Mouse (Mus musculus) embryo, embryonic 9.5 days (tissue): ENCODE results near the gene Btbd3.

Experiments used
- DNase-seq: peaks from one replicate; pipeline ENCODE4 v3.0.0-alpha.2; 2017; ENCODE audit errors: extremely low spot score

Gene Btbd3

DNA sequence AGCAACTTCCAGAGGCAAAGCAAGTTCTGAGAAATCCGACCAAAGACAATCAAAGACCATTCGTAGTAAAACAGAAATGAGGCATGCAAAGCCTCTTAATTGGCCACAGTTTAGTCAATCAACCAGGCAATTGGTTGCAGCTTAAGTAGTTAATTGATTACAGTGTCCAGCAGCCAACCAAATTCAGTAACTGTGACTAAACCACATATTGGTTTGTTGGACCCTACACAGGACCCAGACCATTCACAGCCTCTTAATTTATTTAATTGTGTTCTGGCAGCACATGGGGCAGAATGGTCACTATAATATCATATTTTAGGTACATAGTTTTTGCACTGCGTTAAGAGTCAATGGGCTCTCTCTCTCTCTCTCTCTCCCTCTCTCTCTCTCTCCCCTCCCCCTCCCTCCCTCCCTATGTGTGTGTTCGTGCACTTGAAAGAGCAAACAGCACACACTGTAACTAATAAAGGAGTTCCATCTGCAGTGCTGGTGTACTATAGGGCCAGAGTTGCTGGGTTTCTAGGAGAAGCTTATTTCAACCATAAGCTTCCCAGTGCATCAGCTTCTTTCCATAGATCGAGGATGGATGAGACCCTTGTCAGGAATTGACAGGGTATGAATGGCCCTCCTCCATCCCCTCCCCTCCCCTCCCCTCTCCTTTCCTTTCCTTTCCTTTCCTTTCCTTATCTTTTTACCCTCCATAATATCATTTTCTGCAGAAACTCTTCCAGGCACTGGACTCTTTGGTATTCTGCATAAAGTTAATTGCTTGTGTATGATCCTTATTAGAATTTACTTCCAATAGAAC is 275.0 kb downstream of the Btbd3 start:
- DNase-seq, result no peak

DNA sequence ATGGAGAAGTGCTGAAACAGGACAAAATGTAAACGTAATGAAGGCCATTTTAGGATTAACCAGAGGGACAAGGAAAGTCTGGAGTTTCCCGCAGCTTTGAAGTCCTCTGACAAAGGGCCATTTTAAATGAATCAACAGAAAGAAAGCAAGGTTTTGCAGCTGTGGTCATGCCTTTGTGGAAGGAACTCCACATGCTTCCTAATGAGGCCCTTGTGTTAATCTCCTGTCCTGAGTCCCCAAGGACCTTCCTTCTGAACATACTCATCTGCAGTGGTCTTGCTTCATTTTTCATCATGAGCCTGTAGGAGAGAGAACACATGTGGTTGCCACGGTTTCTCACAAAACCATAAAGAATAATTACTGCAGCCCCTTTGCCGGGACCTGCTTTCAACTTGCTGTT is 275.6 kb downstream of the Btbd3 start:
- DNase-seq, result no peak

DNA sequence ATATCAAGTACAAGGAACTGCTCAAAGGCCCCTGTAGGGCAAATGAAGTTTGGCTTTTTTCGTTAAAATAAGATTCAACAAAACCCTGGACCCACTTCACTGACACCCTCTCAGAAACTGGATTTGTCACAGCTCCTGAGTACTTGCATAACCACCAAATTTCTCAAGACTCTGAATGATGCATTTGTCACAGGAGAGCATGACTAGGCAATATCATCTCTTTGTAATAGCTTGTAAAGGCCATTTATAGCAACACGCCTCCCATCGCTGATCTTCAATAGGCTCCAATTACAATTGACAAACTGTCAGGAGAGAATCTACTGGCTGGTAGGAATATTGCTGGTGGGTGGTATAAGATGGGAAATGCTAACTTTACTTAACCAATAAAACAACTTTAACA is 283.3 kb downstream of the Btbd3 start:
- DNase-seq, result no peak

DNA sequence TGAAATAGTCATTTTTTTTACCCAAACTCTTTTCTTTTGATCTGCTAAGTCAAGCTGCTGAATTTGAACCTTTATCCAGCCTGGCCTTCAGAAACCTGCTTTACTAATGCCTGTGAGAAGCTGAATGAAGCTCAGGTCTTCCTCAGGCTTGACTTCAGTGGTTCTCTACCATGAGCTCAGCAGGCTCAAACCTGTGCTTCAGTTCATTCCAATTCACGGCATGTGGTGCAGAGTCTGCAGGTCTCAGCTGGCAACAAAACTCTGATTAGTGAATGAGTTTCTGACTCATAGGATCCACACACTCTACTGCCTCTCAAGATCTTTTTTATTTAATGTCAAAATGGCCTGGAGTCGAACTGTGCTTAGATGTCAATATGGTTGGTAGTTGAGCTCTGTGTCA is 292.6 kb downstream of the Btbd3 start:
- DNase-seq, result no peak

DNA sequence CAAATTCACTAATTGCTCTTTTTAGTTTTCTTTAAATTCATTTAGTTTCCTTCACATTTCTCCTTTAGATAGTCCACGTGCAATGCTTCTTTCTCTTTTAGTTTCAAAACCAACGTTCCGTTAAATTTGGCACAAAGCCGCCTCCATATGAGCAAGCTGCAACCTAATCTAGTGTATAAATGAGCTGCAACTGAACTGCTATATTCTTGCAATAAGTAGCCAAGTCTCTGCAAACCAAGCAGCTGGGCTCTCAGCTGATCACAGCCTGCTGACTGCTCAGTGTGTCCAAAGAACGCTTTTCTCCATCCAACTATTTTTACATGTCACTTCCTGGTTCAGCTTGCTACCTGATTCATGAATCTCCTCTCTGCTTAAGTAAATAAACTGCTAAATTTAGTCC is 295.2 kb downstream of the Btbd3 start:
- no peak for DNase-seq

DNA sequence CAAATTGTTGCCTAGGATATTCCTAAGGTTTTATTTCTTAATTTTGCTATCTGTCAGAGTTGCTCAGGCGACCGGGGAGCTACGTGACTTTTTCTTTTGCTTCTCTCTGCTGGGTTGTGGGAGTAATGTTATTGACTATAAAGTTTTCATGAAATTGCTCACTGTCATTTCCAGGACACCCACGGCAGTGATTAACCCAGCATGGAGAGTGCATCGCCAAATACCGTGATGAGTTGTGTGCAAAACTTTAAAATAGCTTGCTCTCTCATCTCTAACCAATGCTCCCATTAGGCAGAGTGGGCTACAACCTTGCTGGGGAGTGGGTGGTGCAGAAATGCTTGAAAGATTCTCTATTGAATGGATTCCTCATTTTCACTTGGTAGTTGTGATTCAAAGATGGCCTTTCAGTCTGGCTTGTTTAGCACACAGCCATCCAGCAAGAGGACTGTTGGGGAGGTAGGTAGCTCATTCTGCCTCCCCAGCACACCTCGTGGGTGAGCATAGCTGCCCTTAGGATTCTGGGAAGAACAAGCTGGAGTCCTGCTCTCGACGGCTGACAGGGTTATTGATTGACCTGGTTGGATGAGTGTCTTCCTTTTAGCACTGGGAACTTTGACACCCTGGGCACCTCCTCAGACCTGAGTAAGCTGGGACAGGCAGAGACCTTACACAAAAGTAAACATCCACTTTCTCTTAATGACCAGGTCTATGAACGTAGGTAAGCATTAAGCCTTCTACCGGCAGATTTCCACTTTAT is 298.9 kb downstream of the Btbd3 start:
- DNase-seq, result no peak

DNA sequence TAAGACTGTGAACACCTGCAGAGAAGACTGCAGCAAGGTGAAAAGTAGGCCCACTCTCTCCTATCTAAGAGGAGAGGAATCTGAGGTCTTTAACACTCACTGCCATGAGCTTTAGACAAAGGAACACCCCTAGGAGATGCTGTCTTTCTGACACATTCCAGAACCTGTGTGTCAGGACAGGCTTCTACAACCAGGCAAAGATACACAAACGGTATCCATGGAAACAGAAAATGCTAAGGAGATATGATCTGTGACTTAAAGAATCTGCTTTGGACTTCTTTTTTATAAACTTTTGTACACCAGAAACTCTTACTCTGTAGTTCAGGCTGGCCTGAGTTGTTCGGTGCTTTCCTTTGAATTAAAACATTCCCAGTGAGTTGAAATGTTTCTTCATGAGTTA is 329.6 kb downstream of the Btbd3 start:
- DNase-seq, result no peak

DNA sequence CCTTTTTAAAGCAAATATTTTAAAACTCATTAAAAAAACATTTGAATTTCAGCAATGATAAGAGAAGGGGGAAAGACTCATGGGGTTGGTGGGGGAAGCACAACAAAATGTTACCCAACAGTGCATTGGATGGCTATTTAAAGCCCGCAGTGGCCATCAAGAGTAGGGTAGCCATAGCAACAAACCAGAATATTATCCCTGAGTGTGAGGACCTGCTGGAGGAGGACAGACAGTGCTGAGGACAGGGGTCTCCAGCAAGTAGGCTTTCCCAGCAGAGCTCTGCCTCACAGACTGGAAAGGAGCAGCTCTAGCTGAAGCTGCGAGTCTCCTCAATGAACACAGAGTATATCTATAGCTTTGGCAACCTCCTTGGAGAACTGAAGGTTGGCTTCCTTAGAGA is 331.0 kb downstream of the Btbd3 start:
- DNase-seq, result no peak

DNA sequence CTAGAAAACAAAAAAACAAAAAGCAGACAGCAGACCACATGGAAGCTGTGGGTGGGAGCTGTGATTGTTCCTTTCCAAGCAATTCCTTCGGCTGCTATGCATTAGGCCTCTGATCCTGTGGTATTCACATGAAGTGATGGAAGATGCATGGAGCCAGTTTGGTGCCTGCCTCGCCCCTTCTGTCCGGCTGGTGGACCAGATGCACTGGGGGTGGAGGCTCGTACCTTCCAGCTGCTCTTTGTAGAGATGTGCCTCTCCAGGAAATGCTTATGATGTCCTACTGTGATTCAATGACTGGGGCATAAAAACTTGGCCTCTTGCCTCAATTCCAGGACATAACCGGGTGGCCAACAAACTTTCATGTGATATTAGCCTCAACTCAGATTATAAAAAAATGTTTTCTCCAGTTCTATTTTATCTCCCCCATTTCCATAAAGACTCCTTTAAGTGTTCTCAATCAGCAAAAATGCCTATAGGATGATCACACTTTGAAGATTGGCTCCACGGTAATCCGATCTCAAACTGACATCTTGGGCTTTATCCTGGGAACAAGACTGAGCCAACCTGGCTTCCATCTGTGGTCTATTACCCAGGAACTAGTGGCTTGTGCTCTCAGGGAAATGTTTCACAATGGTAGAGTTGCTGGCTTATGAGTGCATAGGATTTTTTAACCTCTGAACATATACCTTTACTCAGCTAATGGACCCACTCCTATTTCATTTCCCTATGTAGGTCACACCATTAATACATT is 331.6 kb downstream of the Btbd3 start:
- no peak for DNase-seq

DNA sequence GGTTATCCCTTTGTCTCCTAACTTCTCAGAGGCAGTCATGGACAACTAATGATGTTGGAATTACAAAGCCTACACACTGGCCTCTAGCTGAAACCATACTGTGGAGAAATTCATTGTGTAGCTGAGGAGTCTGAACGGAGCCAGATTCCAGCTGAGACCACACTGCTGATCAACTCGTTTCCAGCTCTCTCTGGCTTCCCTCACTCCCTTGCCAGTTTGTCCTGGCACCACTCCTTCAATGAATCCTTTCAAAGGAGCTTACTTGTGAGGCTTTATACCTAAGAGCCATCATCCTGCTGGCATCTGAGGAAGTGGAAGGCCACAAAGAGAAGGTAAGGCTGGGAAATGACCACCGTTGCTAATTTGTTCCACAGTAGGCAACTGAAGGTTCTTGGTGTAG is 332.7 kb downstream of the Btbd3 start:
- DNase-seq, result no peak

DNA sequence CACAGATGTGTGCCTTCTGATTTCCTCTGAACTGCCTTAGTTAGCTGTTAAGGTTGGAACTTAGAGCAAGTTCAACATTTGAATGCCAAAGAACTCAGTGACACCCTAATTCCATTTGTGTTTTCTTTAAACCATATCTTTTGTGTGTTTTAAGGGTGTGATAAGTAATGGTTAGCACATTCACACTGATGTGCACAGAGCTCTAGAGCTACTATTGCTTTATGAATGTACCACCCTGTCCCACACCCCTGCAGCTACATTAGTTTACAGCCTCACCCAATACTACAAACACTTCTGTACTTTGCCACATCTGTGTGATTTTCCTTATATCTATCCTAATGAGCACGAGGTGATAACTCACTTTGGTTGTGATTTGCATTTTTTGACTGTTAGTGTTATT is 333.9 kb downstream of the Btbd3 start:
- DNase-seq, result no peak

DNA sequence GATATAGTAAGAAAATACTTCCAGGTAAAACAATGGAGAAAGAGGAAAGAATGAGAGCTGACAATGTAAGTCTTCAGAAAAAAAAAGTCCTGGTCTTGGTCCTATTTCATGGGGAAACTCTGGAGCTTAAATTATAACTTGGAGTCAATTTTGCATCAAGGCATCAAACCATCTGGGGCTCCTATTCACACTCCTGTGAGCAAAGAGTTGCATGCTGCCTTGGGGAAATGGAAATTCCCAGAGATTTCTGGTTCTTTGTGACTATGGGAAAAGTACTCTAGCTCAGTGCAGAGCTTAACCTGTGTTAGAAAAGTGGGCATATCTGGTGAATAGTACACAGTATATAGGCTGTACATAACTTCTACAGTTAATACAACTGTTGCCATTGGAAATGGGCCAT is 356.0 kb downstream of the Btbd3 start:
- no peak for DNase-seq

DNA sequence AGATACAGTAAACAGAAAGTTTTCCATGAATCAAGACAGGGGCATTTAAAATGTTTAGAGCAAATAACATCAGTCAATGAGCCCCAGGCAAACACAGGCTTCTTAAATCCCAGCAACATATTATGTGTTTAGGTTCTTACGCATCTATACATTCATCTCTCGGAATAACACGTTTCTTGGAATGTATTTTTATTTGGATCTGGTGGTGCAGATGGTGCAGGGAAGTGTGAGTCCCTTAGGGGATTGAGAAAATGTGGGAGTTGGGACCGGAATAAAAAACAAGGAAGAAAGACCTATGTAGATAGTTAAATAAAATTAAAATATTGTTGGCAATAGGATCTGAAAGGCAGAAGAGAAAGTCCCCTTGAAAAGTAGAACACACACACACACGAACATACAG is 361.1 kb downstream of the Btbd3 start:
- no peak for DNase-seq
